Mouse (Mus musculus): Measurements from ENCODE around the gene 4930455H04Rik. TPM values are rescaled to one million over a fixed set of nuclear protein-coding genes. Genes with fewer than 3 reads are reported as not detected.

Gene 4930455H04Rik
- total RNA-seq, 2 experiments from 2014 or later, result not detected

DNA sequence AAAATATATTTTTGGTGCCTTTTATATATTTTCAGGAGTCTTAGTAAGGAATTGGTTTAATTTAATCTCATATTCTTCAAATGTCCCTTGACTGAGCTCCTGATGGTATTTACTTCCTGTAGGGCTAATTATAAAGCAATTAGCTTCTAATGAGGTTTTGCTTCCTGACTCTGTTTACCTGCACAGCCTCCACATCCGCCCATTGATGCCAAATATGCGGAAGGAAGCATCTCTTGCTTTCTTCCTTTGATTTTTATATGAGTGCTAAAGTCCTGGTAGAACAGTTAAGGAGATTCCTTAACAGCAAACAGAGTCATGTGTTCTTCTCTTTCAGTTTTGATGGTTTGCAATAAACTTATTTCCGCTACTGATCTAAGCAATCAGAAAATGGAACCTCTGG, 52.3 kb downstream of the 4930455H04Rik start:
- DNase-seq (ENCODE audit: low spot score in 2 of 2), result no peak
- intact Hi-C loops (cut with DNase I), result no loop called here

DNA sequence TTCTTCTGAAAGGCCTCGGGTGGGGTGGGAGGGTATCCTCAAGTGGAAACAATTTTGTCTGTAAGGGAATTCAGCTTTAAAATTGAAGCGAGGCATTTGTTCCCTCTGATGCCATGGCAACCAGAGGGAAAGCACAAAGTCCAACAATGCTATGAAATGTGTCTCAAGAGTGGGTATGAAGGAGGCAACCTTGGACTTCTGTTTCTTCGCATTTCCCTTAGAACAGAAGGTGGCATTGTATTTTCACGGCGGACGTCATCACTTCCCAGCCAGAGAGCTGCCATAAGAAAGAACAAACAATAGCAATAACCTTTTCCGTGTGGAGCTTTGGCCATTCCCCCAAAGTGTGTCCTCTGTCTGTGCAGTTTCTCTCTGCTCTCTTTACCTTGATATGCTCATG, 53.8 kb downstream of the 4930455H04Rik start:
- no peak for DNase-seq (ENCODE audit: low spot score in 2 of 2)
- intact Hi-C loops (cut with DNase I), result no loop called here

GRCm38 (mm10) chr3:117024111-117024510, 56.0 kb downstream of the 4930455H04Rik start:
- no peak for DNase-seq (ENCODE audit: low spot score in 2 of 2)
- intact Hi-C loops (cut with DNase I), result no loop called here

GRCm38 (mm10) chr3:117024557-117024956, 56.5 kb downstream of the 4930455H04Rik start:
- no peak for DNase-seq (ENCODE audit: low spot score in 2 of 2)
- intact Hi-C loops (cut with DNase I), result no loop called here

GRCm38 (mm10) chr3:117025421-117025820, 57.4 kb downstream of the 4930455H04Rik start:
- no peak for DNase-seq (ENCODE audit: low spot score in 2 of 2)
- intact Hi-C loops (cut with DNase I), result no loop called here

Other genes starting within 250 kb of the 4930455H04Rik start
- 10 to 100 TPM; 23.7 to 24.6 TPM for gene Agl, start 160.1 kb upstream of the 4930455H04Rik start, total RNA-seq (2021)
- 1 to 10 TPM in 1 of 2 experiments, under 1 TPM in 1; 0.78 to 1.8 TPM for gene Frrs1, start 108.8 kb upstream of the 4930455H04Rik start, total RNA-seq (2021)
- 10 to 100 TPM; 21.9 to 27.1 TPM for gene Palmd, start 720 bp downstream of the 4930455H04Rik start, total RNA-seq (2021)